Mouse (Mus musculus) heart, postnatal 0 days (tissue): ENCODE data around the gene Osbpl9.

Source experiments
- CTCF ChIP-seq: IDR thresholded peaks from 2 replicates; pipeline ENCODE4 v1.5.1; 2016; ENCODE audit warnings: antibody characterized with exemption, control low read depth, low read depth
- EP300 ChIP-seq: IDR thresholded peaks from 2 replicates; pipeline ENCODE4 v1.6.1; 2016; ENCODE audit warnings: antibody characterized with exemption, low read depth

DNA sequence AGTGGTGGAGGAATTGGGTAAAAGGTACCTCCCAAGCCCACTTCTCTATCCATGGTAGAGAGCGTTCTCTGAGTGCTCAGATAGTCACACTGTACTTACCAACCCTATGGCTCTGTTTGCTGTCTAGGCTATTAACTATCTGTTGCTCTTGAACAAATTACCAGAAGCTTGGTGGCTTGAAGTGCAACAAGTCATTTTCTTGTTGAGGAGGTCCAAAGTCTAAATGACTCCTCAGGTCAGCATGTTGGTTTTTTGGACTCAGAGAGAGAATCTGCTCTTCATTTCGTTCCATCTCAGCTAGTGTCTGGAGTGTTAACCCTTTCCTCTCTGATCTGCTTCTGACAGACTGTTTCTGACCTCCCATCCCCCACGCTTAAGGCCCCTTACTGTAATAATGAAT is 177.0 kb downstream of the Osbpl9 start:
- TF ChIP-seq CTCF (no peak), EP300 (no peak)
